Mouse (Mus musculus): ENCODE data around the gene Mtmr3. TPM values are rescaled to one million over a fixed set of nuclear protein-coding genes. Genes with fewer than 3 reads are reported as not detected.

The Mtmr3 gene
- total and polyA plus RNA-seq, 3 experiments: 29.1 to 31.9 TPM; not detected in 1

DNA sequence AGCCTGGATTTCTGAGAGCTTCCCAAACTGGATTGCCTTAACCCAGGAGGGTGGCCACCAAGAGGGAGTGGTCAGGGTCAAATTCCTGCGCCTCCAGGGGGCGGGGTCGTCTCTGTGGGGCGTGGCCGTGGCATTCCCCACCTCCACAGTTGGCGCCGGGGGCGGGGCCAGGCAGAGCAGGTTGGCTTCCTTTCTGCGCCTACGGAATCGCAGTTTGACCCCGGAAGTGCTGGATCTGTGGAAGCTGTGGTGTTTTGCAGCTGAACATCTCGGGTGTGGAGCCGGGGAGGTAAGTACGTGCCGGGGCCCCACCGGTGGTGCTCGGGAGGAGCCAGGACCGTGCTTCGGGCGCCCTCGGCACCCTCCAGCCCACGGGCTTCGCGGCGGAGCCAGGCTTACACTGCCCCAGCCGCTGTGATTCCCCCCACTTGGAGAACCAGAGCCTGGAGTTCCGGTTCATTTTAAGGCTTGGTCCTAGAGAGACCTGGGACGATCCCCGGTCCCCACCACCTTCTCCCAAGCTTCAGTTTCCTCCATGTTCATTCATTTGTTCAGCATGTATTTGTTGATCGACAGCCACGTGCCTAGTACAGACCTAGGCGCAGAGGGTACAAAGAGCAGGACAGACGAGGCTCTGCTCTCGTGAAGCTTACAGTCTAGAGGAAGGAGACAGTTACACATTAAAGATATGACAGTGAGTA, 43.0 kb upstream of the Mtmr3 start, which contains the start of gene Ascc2 (continued):
- peak; percentile 65 for TF ChIP-seq TBP (IDR thresholded peaks at IDR 0.05; ENCODE audit: low read depth, low read length)
- no peak for TF ChIP-seq GABPA (IDR thresholded peaks at IDR 0.05; ENCODE audit: low read depth, low read length)
- TF ChIP-seq EP300 (IDR thresholded peaks at IDR 0.05; ENCODE audit: low read depth in 1 of 2, low read length in 2 of 2): no peak; a peak in 2 of 4 replicates
- TF ChIP-seq USF1 (IDR thresholded peaks at IDR 0.05; ENCODE audit: low read depth, low read length): peak; percentile 49; the same call in 1 of the 2 replicates
- no peak for TF ChIP-seq USF2 (IDR thresholded peaks at IDR 0.05; ENCODE audit: borderline replicate concordance in 1 of 2, insufficient read depth in 1 of 2, low read depth in 1 of 2, low read length in 2 of 2)
- TF ChIP-seq POLR2A (IDR thresholded peaks at IDR 0.05; ENCODE audit: control insufficient read depth in 1 of 2, insufficient read depth in 1 of 2, low read depth in 1 of 2, low read length in 2 of 2, poor library complexity in 1 of 2): peak; percentile 76 to 94; a peak in 3 of 4 replicates
- TF ChIP-seq CHD1 (IDR thresholded peaks at IDR 0.05; ENCODE audit: low read depth, low read length): no peak; the same call in 1 of the 2 replicates
- TF ChIP-seq SIN3A (IDR thresholded peaks at IDR 0.05; ENCODE audit: low read length): peak; percentile 88
- TF ChIP-seq E2F4 (IDR thresholded peaks at IDR 0.05; ENCODE audit: borderline replicate concordance, low read depth, low read length): peak; percentile 69; the same call in 1 of the 2 replicates
- TF ChIP-seq MXI1 (IDR thresholded peaks at IDR 0.05; ENCODE audit: low read depth, low read length): peak; percentile 92; the same call in 1 of the 2 replicates

DNA sequence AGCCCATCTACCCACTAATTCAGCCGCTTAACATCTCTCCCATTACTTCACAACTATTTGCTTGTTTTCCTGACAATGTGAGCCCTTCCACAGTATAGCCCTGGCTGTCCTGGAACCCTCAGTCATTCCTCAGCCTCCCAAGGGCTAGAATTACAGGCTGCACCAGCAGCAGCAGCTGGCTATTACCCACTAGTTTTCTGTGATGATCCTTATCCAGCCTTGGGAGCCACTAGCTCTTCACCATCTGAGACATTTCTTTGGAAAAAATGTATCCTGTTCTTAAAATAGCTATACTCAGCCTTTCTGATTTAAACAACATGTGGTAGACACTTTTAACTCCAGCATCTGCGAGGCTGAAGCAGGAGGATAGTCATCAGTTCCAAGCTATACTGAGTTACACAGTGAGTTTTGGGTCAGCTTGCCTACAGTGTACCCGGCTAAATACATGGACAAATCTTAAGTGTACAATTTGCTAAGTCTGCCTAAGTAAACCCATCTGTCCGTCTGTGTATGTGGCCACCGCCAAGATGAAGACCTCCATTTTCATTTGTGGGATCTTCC, 42.2 kb upstream of the Mtmr3 start:
- Histone ChIP-seq H3K9me3 (replicated peaks; ENCODE audit: insufficient read depth, low read length) (no peaks in the 10 kb centered on the region), H3K4me3 (ENCODE audit: control insufficient read depth in 1 of 2, insufficient read depth in 1 of 2, low read depth in 2 of 2, low read length in 2 of 2) (peak overlapping the region; percentile 77 to 93), H3K4me1 (ENCODE audit: control insufficient read depth in 1 of 2, insufficient read depth in 2 of 2, low read length in 2 of 2) (peaks cover 10 to 22% of the 10 kb centered on the region in 2 experiments), H3K79me2 (ENCODE audit: control insufficient read depth, insufficient read depth, low read length, poor library complexity) (peaks cover 26% of the 10 kb centered on the region), H3K9ac (ENCODE audit: control insufficient read depth, low read depth, low read length, poor library complexity, severe bottlenecking) (peak overlapping the region; percentile 62), H3K27me3 (ENCODE audit: control insufficient read depth in 1 of 2, insufficient read depth in 2 of 2, low read length in 2 of 2) (peaks cover 1 to 2% of the 10 kb centered on the region in 2 experiments), H3K36me3 (ENCODE audit: control insufficient read depth in 1 of 2, insufficient read depth in 2 of 2, low read length in 2 of 2) (peaks cover 2 to 15% of the 10 kb centered on the region in 2 experiments), H3K27ac (ENCODE audit: control insufficient read depth, low read depth, low read length) (peak overlapping the region; percentile 32)
- TF ChIP-seq SMC3 (IDR thresholded peaks at IDR 0.05; ENCODE audit: low read depth, low read length): no peak
- no peak for TF ChIP-seq ZC3H11A (IDR thresholded peaks at IDR 0.05; ENCODE audit: low read depth, low read length)
- no peak for TF ChIP-seq RCOR1 (IDR thresholded peaks at IDR 0.05; ENCODE audit: low read depth, low read length)
- no peak for TF ChIP-seq USF2 (IDR thresholded peaks at IDR 0.05; ENCODE audit: borderline replicate concordance in 1 of 2, insufficient read depth in 1 of 2, low read depth in 1 of 2, low read length in 2 of 2)
- TF ChIP-seq MYC (IDR thresholded peaks at IDR 0.05; ENCODE audit: low read depth, low read length): no peak
- TF ChIP-seq GATA1 (IDR thresholded peaks at IDR 0.05; ENCODE audit: low read depth, low read length): 0 out of 2 replicates have a peak, but pooled peaks have one; percentile 18
- no peak for TF ChIP-seq EP300 (IDR thresholded peaks at IDR 0.05; ENCODE audit: low read depth in 1 of 2, low read length in 2 of 2)
- no peak for DNase-seq (ENCODE audit: low read depth, low spot score)

DNA sequence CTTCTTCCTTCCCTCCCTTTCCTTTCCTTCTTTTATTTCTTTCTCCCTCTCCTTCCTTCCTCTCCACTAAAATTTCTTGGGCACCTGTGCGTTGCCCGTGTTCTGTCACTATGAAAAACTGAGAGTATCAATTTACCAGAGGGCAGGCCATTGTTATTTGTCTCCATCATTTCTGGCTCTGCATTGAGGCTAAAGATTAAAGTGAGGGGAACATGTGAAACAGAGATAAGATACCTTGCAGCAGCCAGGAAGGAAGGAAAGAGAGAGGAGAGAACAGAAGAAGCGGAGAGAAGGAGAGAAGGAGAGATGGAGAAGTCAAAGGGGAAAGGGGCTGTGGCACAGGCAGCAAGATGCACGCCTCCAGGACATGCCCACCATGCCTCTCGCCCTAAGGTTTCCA, 39.7 kb upstream of the Mtmr3 start:
- Histone ChIP-seq H3K9me3 (replicated peaks; ENCODE audit: insufficient read depth, low read length) (no peaks in the 10 kb centered on the region), H3K27ac (ENCODE audit: control insufficient read depth, low read depth, low read length) (no peak overlapping the region), H3K4me1 (ENCODE audit: control insufficient read depth in 1 of 2, insufficient read depth in 2 of 2, low read length in 2 of 2) (peaks cover 10 to 22% of the 10 kb centered on the region in 2 experiments), H3K27me3 (ENCODE audit: control insufficient read depth in 1 of 2, insufficient read depth in 2 of 2, low read length in 2 of 2) (peaks cover 20 to 23% of the 10 kb centered on the region in 2 experiments), H3K36me3 (ENCODE audit: control insufficient read depth in 1 of 2, insufficient read depth in 2 of 2, low read length in 2 of 2) (peaks cover 0 to 14% of the 10 kb centered on the region in 2 experiments; a peak in 2 of 4 replicates), H3K79me2 (ENCODE audit: control insufficient read depth, insufficient read depth, low read length, poor library complexity) (peaks cover 15% of the 10 kb centered on the region), H3K9ac (ENCODE audit: control insufficient read depth, low read depth, low read length, poor library complexity, severe bottlenecking) (no peak overlapping the region), H3K4me3 (ENCODE audit: control insufficient read depth in 1 of 2, insufficient read depth in 1 of 2, low read depth in 2 of 2, low read length in 2 of 2) (no peak overlapping the region)
- TF ChIP-seq RCOR1 (IDR thresholded peaks at IDR 0.05; ENCODE audit: low read depth, low read length) (0 out of 2 replicates have a peak, but pooled peaks have one; percentile 34), MXI1 (IDR thresholded peaks at IDR 0.05; ENCODE audit: low read depth, low read length) (0 out of 2 replicates have a peak, but pooled peaks have one; percentile 20), BHLHE40 (IDR thresholded peaks at IDR 0.05; ENCODE audit: borderline replicate concordance, low read depth, low read length) (no peak), TBP (IDR thresholded peaks at IDR 0.05; ENCODE audit: low read depth, low read length) (no peak), MAFK (IDR thresholded peaks at IDR 0.05; ENCODE audit: borderline replicate concordance, low read depth, low read length) (no peak), MAZ (IDR thresholded peaks at IDR 0.05; ENCODE audit: low read depth, low read length) (no peak), EP300 (IDR thresholded peaks at IDR 0.05; ENCODE audit: low read depth in 1 of 2, low read length in 2 of 2) (peak; percentile 33 to 52), POLR2AphosphoS2 (IDR thresholded peaks at IDR 0.05; ENCODE audit: low read length) (no peak), SIN3A (IDR thresholded peaks at IDR 0.05; ENCODE audit: low read length) (no peak), GATA1 (IDR thresholded peaks at IDR 0.05; ENCODE audit: low read depth, low read length) (peak; percentile 59), TCF12 (IDR thresholded peaks at IDR 0.05; ENCODE audit: low read depth, low read length) (0 out of 2 replicates have a peak, but pooled peaks have one; percentile 44), ETS1 (IDR thresholded peaks at IDR 0.05; ENCODE audit: low read depth, low read length) (no peak), MYB (IDR thresholded peaks at IDR 0.05; ENCODE audit: low read depth, low read length) (no peak), USF2 (IDR thresholded peaks at IDR 0.05; ENCODE audit: borderline replicate concordance in 1 of 2, insufficient read depth in 1 of 2, low read depth in 1 of 2, low read length in 2 of 2) (no peak), ZMIZ1 (IDR thresholded peaks at IDR 0.05; ENCODE audit: low read depth, low read length) (no peak), ZC3H11A (IDR thresholded peaks at IDR 0.05; ENCODE audit: low read depth, low read length) (no peak)
- DNase-seq (ENCODE audit: low read depth, low spot score): peak; percentile 28

Measured in MEL (cell line).